Mouse (Mus musculus) bone marrow macrophage, adult 2 months (primary cell): ENCODE results near the gene Slc12a3.

Experiments used
- CTCF ChIP-seq: IDR thresholded peaks from 2 replicates; pipeline ENCODE4 v1.5.1; 2012; ENCODE audit warnings: low read depth, mild to moderate bottlenecking, low read length, moderate library complexity
- POLR2A ChIP-seq: IDR thresholded peaks from 2 replicates; pipeline ENCODE4 v1.6.1; 2012; ENCODE audit warnings: mild to moderate bottlenecking, low read depth, low read length, borderline replicate concordance

- no peak for TF ChIP-seq POLR2A
- no peak for TF ChIP-seq CTCF
These were observed 3.0 kb upstream of the Slc12a3 start for GRCm38 (mm10) chr8:94326016-94326415.
